Mouse (Mus musculus) olfactory bulb, adult 2 months (tissue): Measurements from ENCODE around the gene Ccr10. TPM values are rescaled to one million over a fixed set of nuclear protein-coding genes. Genes with fewer than 3 reads are reported as not detected.

Experiments
- H3K27ac ChIP-seq: fragments of 200-500 bp; 2 replicates; pipeline ENCODE4 v1.5.1; 2012; ENCODE audit warnings: low read depth, low read length; ENCODE audit not compliant: insufficient read depth
- H3K4me1 ChIP-seq: fragments of 200-500 bp; 2 replicates; pipeline ENCODE4 v1.6.1; 2012; ENCODE audit warnings: low read length; ENCODE audit not compliant: control insufficient read depth, insufficient read depth
- H3K4me3 ChIP-seq: fragments of 200-500 bp; 2 replicates; pipeline ENCODE4 v1.5.1; 2012; ENCODE audit warnings: mild to moderate bottlenecking, low read depth, low read length, moderate library complexity; ENCODE audit not compliant: insufficient read depth
- CTCF ChIP-seq: fragments of 200-500 bp; IDR thresholded peaks from 2 replicates; pipeline ENCODE4 v1.5.1; 2012; ENCODE audit warnings: low read depth, mild to moderate bottlenecking, low read length, moderate library complexity; ENCODE audit not compliant: insufficient read depth
- POLR2A ChIP-seq: fragments of 200-500 bp; IDR thresholded peaks from 2 replicates; pipeline ENCODE4 v1.6.1; 2012; ENCODE audit warnings: mild to moderate bottlenecking, low read depth, low read length, moderate library complexity; ENCODE audit not compliant: insufficient read depth
- WGBS: fragments of 180-500 bp; shearing (Covaris S2); methylation state at CpG from one replicate; pipeline ENCODE4 v1.1.7; 2018; 5-methylcytosine and 5-hydroxymethylcytosine counted together
- polyA plus RNA-seq: library from polyadenylated mRNA; stranded (reverse); fragments of >200 nt; gene quantifications from 2 replicates; pipeline ENCODE4 v1.2.4, GENCODE M21; 2012; ENCODE audit warnings: low replicate concordance; ENCODE audit not compliant: missing spikeins, insufficient read depth, insufficient read length

The Ccr10 gene
- polyA plus RNA-seq, 1 experiment: not detected

DNA sequence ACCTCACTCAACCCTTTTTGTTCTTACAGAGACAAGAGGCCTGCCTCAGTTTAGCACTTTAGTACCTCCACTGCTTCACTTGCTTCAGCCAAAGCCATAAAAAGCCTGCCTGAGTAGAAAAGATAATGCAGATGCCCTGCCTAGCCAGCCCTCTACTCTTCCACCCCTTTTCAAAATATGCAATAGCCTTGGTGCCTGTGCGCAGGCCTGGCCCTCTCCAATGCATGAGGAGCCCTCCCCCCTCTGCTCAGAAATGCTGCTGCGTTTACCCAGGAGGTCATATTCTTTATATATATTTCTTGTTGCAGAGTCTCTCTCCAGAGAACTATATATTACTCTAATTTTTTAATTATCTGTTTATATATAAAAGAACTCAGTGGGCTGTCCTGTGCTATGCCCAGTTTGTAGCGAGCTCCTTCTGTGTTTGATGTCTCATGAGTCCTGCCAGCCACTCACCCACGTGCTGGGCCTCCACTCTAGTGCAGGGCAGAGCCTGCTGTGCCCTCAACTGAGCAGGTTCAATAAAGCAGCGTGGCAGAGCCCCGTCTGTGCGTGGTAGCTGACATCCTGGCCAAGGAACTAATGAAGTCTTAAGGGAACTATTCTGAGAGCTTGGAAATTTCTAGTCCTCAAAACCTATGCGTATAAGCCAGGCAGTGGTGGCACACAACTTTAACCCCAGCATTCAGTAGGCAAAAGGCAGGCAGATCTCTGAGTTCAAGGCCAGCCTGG is 15.1 kb upstream of the Ccr10 start:
- H3K27ac ChIP-seq: 0 out of 2 replicates have a peak overlapping the region, but pooled peaks have one; percentile 22
- TF ChIP-seq CTCF: no peak
- H3K4me1 ChIP-seq: peaks cover 29% of the 10 kb centered on the region
- WGBS: 41% methylated on average over 8 of the region's 8 CpGs
- H3K4me3 ChIP-seq: no peak overlapping the region

DNA sequence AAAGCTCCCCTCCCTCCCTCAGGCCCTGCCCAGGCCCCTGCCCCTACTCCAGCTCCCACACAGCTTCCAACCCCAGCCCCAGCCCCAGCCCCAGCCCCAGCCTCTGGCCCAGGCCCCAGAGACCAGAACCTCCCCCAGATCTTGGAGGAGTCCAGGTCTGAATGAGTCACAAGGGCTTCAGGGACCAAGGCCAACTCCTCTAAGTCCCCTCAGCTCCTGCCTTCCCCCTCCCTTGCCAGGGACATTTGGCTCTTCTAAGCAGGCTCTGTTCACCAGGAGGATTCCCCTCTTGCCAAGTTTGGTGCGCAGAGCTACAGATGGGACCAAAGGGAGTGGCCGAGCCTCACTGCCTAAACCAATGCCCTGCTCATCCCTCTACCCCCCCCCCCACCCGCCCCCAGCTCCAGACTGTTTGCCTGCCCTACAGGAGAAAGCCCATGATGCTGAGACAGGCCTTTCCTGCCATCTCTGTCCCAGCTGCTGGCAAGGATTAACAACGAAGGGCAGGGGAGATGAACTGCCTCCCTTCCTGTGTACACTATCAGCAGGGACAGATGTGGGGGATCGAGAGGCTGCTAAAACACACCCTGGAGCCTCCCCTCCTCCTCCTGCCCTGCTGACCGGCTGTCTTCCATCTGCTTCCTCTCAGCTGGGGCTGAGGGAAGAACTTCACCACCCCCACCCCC is 14.4 kb upstream of the Ccr10 start:
- H3K27ac ChIP-seq: 0 out of 2 replicates have a peak overlapping the region, but pooled peaks have one; percentile 22
- WGBS: 18% methylated on average over 6 of the region's 6 CpGs
- H3K4me1 ChIP-seq: peaks cover 29% of the 10 kb centered on the region
- TF ChIP-seq CTCF (no peak), POLR2A (no peak)
- H3K4me3 ChIP-seq: no peak overlapping the region

DNA sequence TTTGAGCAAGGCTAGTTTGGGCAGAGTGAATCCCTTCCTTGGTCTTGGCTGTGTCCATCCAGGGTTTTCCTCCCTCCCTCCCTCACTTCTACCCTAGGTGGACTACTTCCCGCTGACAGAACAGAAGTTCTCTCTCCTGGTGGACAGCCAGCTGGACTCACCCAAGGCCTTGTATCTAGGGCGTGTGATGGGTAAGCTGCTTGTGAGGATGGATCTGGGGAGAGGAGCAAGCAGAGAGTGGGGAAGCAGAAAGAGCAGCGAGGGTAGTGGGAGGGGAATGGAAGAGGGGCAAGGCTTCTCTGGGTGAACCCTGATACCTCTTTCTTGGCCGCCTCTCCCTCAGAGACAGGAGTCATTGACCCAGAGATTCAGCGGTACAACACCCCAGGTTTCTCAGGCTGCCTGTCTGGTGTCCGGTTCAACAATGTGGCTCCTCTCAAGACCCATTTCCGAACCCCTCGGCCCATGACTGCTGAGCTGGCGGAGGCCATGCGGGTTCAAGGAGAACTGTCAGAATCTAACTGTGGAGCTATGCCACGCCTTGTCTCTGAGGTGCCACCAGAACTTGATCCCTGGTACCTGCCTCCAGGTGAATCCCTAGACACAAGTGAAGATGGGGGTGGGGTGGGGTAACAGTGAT is 13.0 kb upstream of the Ccr10 start:
- WGBS: 85% methylated on average over 11 of the region's 11 CpGs
- TF ChIP-seq CTCF: no peak
- no peak for TF ChIP-seq POLR2A
- no peak overlapping the region for H3K27ac ChIP-seq
- no peak overlapping the region for H3K4me3 ChIP-seq
- peaks cover 29% of the 10 kb centered on the region for H3K4me1 ChIP-seq

DNA sequence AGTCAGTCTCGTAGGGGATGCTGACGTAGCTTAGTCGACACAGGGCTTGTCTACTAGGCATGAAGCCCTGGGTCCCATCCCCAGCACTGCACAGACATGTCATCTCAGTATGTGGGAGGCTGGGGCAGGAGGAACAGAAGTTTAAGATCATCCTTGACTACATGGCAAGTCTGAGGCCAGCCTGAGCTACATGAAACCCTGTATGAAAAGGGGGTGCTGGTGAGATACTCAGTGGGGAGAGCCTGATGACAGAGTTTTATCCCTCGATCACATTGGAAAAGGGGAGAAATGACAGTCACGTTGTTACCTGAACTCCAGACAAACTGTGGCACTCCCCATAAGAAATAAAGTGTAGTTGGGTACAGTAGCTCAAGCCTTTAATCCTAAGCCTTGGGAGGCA is 12.3 kb upstream of the Ccr10 start:
- Histone ChIP-seq H3K4me3 (no peak overlapping the region), H3K27ac (no peak overlapping the region), H3K4me1 (peaks cover 25% of the 10 kb centered on the region)
- TF ChIP-seq POLR2A (no peak), CTCF (no peak)
- 91% methylated on average over 5 of the region's 5 CpGs for WGBS

DNA sequence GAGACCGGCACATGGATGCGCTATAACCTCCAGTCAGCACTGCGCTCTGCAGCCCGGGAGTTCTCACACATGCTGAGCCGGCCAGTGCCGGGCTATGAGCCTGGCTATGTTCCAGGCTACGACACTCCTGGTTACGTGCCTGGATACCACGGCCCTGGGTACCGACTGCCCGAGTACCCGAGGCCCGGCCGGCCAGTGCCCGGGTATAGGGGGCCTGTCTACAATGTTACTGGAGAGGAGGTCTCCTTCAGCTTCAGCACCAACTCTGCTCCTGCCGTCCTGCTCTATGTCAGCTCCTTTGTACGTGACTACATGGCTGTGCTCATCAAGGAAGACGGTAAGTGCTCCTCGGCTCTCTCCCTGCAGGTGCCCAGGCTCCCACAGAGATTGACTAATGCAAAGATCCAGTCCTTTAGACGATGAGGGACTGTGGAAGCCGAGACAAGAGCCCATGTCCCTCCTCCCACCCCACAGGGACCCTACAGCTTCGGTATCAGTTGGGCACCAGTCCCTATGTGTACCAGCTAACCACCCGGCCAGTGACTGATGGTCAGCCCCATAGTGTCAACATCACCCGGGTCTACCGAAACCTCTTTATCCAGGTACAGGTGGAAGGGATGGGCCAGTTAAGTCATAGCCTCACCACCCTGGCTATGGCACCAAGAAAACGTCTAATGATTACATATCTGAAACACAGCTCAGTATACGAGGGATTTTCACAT is 11.4 kb upstream of the Ccr10 start:
- Histone ChIP-seq H3K4me1 (peaks cover 24% of the 10 kb centered on the region), H3K27ac (no peak overlapping the region), H3K4me3 (no peak overlapping the region)
- TF ChIP-seq POLR2A: no peak
- no peak for TF ChIP-seq CTCF
- 77% methylated on average over 27 of the region's 27 CpGs for WGBS

DNA sequence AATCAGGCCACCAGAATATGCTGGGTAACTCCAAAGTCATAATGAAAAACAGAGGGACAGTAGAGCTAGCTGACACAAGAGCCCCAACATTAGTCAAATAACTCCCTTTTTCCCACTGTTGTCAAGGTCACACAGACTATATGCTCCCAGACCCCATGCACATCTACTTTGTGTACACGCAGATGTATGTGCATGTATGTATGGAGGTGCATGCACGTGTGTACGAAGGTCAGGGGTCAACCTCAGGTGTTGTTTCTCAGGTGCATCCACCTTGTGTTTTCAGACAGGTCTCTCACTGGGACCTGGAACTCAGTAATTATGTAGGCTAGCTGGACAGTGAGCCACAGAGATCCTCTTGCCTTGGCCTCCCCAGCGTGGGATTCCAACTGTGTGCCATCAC is 10.2 kb upstream of the Ccr10 start:
- Histone ChIP-seq H3K27ac (no peak overlapping the region), H3K4me1 (peaks cover 12% of the 10 kb centered on the region), H3K4me3 (no peak overlapping the region)
- TF ChIP-seq POLR2A (no peak), CTCF (no peak)
- 93% methylated on average over 4 of the region's 4 CpGs for WGBS

DNA sequence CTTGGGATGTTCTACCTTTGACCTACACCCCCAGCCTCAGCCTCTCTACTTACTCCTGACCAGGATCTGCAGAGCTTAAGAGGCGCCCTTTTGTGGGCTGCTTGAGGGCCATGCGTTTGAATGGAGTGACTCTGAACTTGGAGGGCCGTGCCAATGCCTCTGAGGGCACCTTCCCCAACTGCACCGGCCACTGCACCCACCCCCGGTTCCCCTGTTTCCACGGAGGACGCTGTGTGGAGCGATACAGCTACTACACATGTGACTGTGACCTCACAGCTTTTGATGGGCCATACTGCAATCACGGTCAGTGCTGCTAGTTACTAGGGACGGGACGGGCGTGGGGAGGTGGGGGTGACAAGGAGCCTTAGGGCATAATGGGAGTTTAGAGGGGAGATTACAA is 9.7 kb upstream of the Ccr10 start:
- Histone ChIP-seq H3K27ac (no peak overlapping the region), H3K4me1 (peaks cover 8% of the 10 kb centered on the region), H3K4me3 (no peak overlapping the region)
- 88% methylated on average over 12 of the region's 12 CpGs for WGBS
- TF ChIP-seq CTCF: no peak
- TF ChIP-seq POLR2A: no peak

DNA sequence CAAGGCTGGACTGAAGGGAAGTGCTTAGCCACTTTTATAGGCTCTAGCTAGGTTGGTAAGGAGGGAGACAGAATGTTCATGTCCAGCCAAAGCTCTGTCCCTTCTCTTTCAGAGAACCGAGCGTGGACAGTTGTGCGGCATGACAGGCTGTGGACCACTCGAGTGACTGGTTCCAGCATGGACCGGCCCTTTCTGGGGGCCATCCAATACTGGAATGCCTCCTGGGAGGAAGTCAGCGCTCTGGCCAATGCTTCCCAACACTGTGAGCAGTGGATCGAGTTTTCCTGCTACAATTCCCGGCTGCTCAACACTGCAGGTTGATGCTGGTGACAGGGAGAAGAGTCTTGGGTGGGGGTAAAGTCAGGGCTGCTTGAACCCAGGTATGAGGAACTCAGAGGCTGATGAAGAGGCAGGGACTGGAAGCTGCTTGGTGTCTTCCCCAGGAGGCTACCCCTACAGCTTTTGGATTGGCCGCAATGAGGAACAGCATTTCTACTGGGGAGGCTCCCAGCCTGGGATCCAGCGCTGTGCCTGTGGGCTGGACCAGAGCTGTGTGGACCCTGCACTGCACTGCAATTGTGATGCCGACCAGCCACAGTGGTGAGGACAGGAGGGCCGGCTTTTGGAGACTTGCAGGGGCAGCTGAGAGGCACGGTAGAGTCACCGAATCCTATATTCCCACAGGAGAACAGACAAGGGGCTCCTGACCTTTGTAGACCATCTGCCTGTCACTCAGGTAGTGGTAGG is 7.7 kb upstream of the Ccr10 start:
- 79% methylated on average over 14 of the region's 14 CpGs for WGBS
- no peak overlapping the region for H3K4me3 ChIP-seq
- TF ChIP-seq CTCF (no peak), POLR2A (no peak)
- no peak overlapping the region for H3K27ac ChIP-seq
- peaks cover 1% of the 10 kb centered on the region; the same call in 1 of the 2 replicates for H3K4me1 ChIP-seq

DNA sequence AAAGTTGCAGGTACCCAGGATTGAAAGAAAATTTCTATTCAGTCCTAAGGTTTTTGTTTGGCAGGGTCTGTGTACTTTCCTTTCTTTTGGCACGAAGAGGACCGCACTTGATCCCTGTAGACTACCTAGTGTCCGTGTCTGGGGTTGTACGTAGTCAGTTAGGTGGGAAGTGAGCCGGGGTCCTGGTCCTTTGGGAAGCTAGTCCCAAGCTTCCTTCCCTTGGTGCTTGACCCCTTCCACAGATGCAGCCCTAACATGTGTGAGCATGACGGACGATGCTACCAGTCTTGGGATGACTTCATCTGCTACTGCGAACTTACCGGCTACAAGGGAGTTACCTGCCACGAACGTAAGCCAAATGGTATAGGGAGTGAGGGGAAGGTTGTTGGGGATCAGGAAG is 6.7 kb upstream of the Ccr10 start:
- peaks cover 9% of the 10 kb centered on the region for H3K4me1 ChIP-seq
- no peak overlapping the region for H3K27ac ChIP-seq

More for the DNA sequence above, 6.7 kb upstream of the Ccr10 start:
- TF ChIP-seq CTCF (no peak), POLR2A (no peak)
- WGBS: 96% methylated on average over 11 of the region's 11 CpGs
- no peak overlapping the region for H3K4me3 ChIP-seq
